Mouse (Mus musculus) CH12.LX (cell line): ENCODE data around the gene Ssr1. TPM values are rescaled to one million over a fixed set of nuclear protein-coding genes. Genes with fewer than 3 reads are reported as not detected.

Source experiments
- DNase-seq: peaks from one replicate; pipeline ENCODE4 v3.0.0-alpha.2; 2013; ENCODE audit errors: extremely low read depth
- H3K27ac ChIP-seq: 2 replicates; pipeline ENCODE4 v1.5.1; 2012; ENCODE audit warnings: low read depth, mild to moderate bottlenecking, control low read depth, moderate library complexity; ENCODE audit not compliant: insufficient read depth
- H3K27me3 ChIP-seq: replicated peaks from 2 replicates; pipeline ENCODE3; 2012; ENCODE audit warnings: inconsistent platforms
- H3K36me3 ChIP-seq, 2 experiments: replicated peaks in 1 of 2; 2 replicates each; pipeline versions ENCODE3 to v1.6.1; 2012; ENCODE audit warnings: inconsistent platforms in 1 of 2, low read length in 1 of 2, mild to moderate bottlenecking in 1 of 2, mixed read lengths in 1 of 2, moderate library complexity in 1 of 2; ENCODE audit not compliant: control insufficient read depth in 1 of 2, insufficient read depth in 1 of 2
- H3K4me1 ChIP-seq, 2 experiments: 2 replicates each; pipeline ENCODE4 v1.6.1; 2012; ENCODE audit warnings: inconsistent platforms in 1 of 2, moderate library complexity in 1 of 2; ENCODE audit not compliant: insufficient read depth in 2 of 2, control insufficient read depth in 1 of 2
- H3K4me2 ChIP-seq: 2 replicates; pipeline ENCODE4 v1.6.1; 2012; ENCODE audit warnings: low read depth, mild to moderate bottlenecking, control low read depth; ENCODE audit not compliant: poor library complexity, insufficient read depth, severe bottlenecking
- H3K4me3 ChIP-seq, 3 experiments: fragments of 150-350 bp in 1 of 3; sonication (generic) in 1 of 3; replicated peaks in 1 of 3; 2 replicates each; pipeline versions ENCODE3 to v1.5.1; 2011 to 2012; ENCODE audit warnings: low read depth in 2 of 3, low read length in 2 of 3, mild to moderate bottlenecking in 2 of 3, moderate library complexity in 2 of 3, control low read depth in 1 of 3, improper control_type of control experiment in 1 of 3, inconsistent platforms in 1 of 3, mixed read lengths in 1 of 3; ENCODE audit not compliant: poor library complexity in 1 of 3
- H3K79me2 ChIP-seq: replicated peaks from 2 replicates; pipeline ENCODE4 v1.6.1; 2012; ENCODE audit warnings: mild to moderate bottlenecking, moderate library complexity; ENCODE audit not compliant: control insufficient read depth, poor library complexity, insufficient read depth, severe bottlenecking; ENCODE audit errors: extremely low read depth
- H3K9ac ChIP-seq: 2 replicates; pipeline ENCODE4 v1.6.1; 2012; ENCODE audit warnings: low read depth, mild to moderate bottlenecking, control low read depth, moderate library complexity; ENCODE audit not compliant: insufficient read depth
- H3K9me3 ChIP-seq: replicated peaks from 2 replicates; pipeline ENCODE3; 2012; ENCODE audit warnings: low read length, inconsistent platforms, mixed read lengths
- CHD2 ChIP-seq: IDR thresholded peaks from 2 replicates; pipeline ENCODE4 v1.6.1; 2011; ENCODE audit warnings: low read length, improper control_type of control experiment
- E2F4 ChIP-seq: IDR thresholded peaks from 2 replicates; pipeline ENCODE4 v1.6.1; 2011; ENCODE audit warnings: low read depth, low read length, improper control_type of control experiment; ENCODE audit not compliant: insufficient replicate concordance
- EP300 ChIP-seq: IDR thresholded peaks from 2 replicates; pipeline ENCODE4 v1.6.1; 2011; ENCODE audit warnings: low read length, improper control_type of control experiment
- GABPA ChIP-seq: IDR thresholded peaks from 2 replicates; pipeline ENCODE4 v1.6.1; 2012; ENCODE audit warnings: low read depth, low read length, improper control_type of control experiment, inconsistent platforms; ENCODE audit not compliant: insufficient replicate concordance
- HCFC1 ChIP-seq: IDR thresholded peaks from 2 replicates; pipeline ENCODE4 v1.6.1; 2012; ENCODE audit warnings: low read depth, mild to moderate bottlenecking, inconsistent platforms, low read length, improper control_type of control experiment
- JUND ChIP-seq: conservative IDR thresholded peaks from 2 replicates; pipeline ENCODE4 v1.6.1; 2011; ENCODE audit warnings: low read depth, low read length, improper control_type of control experiment
- MAZ ChIP-seq: IDR thresholded peaks from 2 replicates; pipeline ENCODE4 v1.6.1; 2012; ENCODE audit warnings: low read depth, mild to moderate bottlenecking, inconsistent platforms, low read length, improper control_type of control experiment, moderate library complexity
- MEF2A ChIP-seq: IDR thresholded peaks from 2 replicates; pipeline ENCODE4 v1.6.1; 2014; ENCODE audit warnings: low read depth, mild to moderate bottlenecking, inconsistent platforms, low read length, improper control_type of control experiment, borderline replicate concordance
- MXI1 ChIP-seq: IDR thresholded peaks from 2 replicates; pipeline ENCODE4 v1.6.1; 2011; ENCODE audit warnings: mild to moderate bottlenecking, low read depth, low read length, improper control_type of control experiment
- MYC ChIP-seq: IDR thresholded peaks from 2 replicates; pipeline ENCODE4 v1.6.1; 2011; ENCODE audit warnings: low read depth, mild to moderate bottlenecking, improper control_type of control experiment, low read length
- NRF1 ChIP-seq: IDR thresholded peaks from 2 replicates; pipeline ENCODE4 v1.6.1; 2014; ENCODE audit warnings: low read depth, mild to moderate bottlenecking, inconsistent platforms, low read length, improper control_type of control experiment, moderate library complexity
- PAX5 ChIP-seq: IDR thresholded peaks from 2 replicates; pipeline ENCODE4 v1.6.1; 2012; ENCODE audit warnings: low read length, inconsistent platforms, mixed read lengths
- POLR2AphosphoS2 ChIP-seq: IDR thresholded peaks from 2 replicates; pipeline ENCODE4 v1.6.1; 2011; ENCODE audit warnings: low read depth, low read length, improper control_type of control experiment
- SMC3 ChIP-seq: IDR thresholded peaks from 2 replicates; pipeline ENCODE4 v1.6.1; 2011; ENCODE audit warnings: low read depth, low read length, improper control_type of control experiment
- TCF12 ChIP-seq: IDR thresholded peaks from 2 replicates; pipeline ENCODE4 v1.6.1; 2014; ENCODE audit warnings: low read depth, mild to moderate bottlenecking, inconsistent platforms, low read length, improper control_type of control experiment
- USF2 ChIP-seq: conservative IDR thresholded peaks from 2 replicates; pipeline ENCODE4 v1.6.1; 2011; ENCODE audit warnings: low read depth, low read length, improper control_type of control experiment
- ZC3H11A ChIP-seq: IDR thresholded peaks from 2 replicates; pipeline ENCODE4 v1.6.1; 2012; ENCODE audit warnings: low read depth, mild to moderate bottlenecking, inconsistent platforms, low read length, improper control_type of control experiment
- dilution Hi-C: fragments of 300-500 bp; cut with MboI; formaldehyde crosslinking; loops from 2 replicates; pipeline ENCODE4 v1.14.3; 2020; ENCODE audit warnings: low sequenced_read_pairs; ENCODE audit not compliant: extremely low pct_unique_long_range_greater_than_20kb, extremely low pct_ligation_motif_present
- in situ Hi-C: fragments of 300-500 bp; cut with MboI; formaldehyde crosslinking; loops from 3 replicates; pipeline ENCODE4 v1.14.3; 2019; ENCODE audit warnings: low sequenced_read_pairs, low pct_ligation_motif_present, low pct_unique_long_range_greater_than_20kb, mixed read lengths
- polyA plus RNA-seq: library from polyadenylated mRNA; unstranded; fragments of >175 nt; gene quantifications from 2 replicates; pipeline ENCODE4 v1.2.1, GENCODE M21; 2012; ENCODE audit warnings: low read depth; ENCODE audit not compliant: insufficient read length
- total RNA-seq, 2 experiments: library from RNA; depleted of rRNA; stranded (reverse); fragments of 300-350 nt in 1 of 2; fragments of >200 nt in 1 of 2; gene quantifications; 2 replicates each; pipeline ENCODE4 v1.2.3; 2012 to 2014

Gene Ssr1
- total and polyA plus RNA-seq, 3 experiments = 67.1 to 167 (median 145) TPM

GRCm38 (mm10) chr13:37940649-37941048 lies 53.4 kb downstream of the Ssr1 start:
- in situ Hi-C loops = no loop called here
- TF ChIP-seq E2F4 = no peak
- TF ChIP-seq JUND = no peak
- TF ChIP-seq CHD2 = 0 out of 2 replicates have a peak, but pooled peaks have one; percentile 13
- no peak overlapping the region for H3K9ac ChIP-seq
- dilution Hi-C loops = no loop called here
- peaks cover 14 to 58% of the 10 kb centered on the region in 2 experiments for H3K36me3 ChIP-seq
- no peak overlapping the region for H3K4me3 ChIP-seq
- H3K4me2 ChIP-seq = no peak overlapping the region
- no peak for DNase-seq
- no peaks in the 10 kb centered on the region for H3K9me3 ChIP-seq
- H3K27ac ChIP-seq = no peak overlapping the region
- H3K27me3 ChIP-seq = no peaks in the 10 kb centered on the region
- no peaks in the 10 kb centered on the region for H3K79me2 ChIP-seq
- H3K4me1 ChIP-seq = peaks cover 14 to 25% of the 10 kb centered on the region in 2 experiments

DNA sequence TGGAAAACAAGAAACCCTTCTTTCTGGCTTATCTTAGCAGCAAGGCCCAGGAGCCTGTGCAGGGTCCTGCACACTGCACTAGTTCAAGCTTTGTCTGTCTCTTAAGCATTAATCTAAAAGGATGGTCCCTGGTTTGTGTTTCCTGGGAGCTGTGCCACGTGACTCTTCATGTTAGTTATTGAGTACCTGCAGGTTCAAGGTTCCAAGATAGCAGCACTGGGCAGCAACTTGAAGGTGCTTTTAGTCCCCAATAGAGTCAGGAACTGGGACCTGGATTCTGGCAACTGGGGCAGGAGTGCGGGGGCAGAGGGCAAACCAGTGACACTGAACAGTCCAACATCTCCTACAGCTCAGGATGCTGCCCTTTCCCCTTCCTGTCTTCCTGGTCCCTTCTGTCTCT lies 53.9 kb downstream of the Ssr1 start:
- dilution Hi-C loops (no loop called here), in situ Hi-C loops (no loop called here)
- Histone ChIP-seq H3K4me2 (no peak overlapping the region), H3K9me3 (no peaks in the 10 kb centered on the region), H3K27ac (no peak overlapping the region), H3K4me1 (peaks cover 10 to 21% of the 10 kb centered on the region in 2 experiments), H3K9ac (no peak overlapping the region), H3K27me3 (no peaks in the 10 kb centered on the region), H3K4me3 (no peak overlapping the region), H3K36me3 (peaks cover 14 to 59% of the 10 kb centered on the region in 2 experiments), H3K79me2 (no peaks in the 10 kb centered on the region)
- no peak for DNase-seq
- no peak for TF ChIP-seq MYC
- no peak for TF ChIP-seq USF2
- TF ChIP-seq MXI1 = no peak

DNA sequence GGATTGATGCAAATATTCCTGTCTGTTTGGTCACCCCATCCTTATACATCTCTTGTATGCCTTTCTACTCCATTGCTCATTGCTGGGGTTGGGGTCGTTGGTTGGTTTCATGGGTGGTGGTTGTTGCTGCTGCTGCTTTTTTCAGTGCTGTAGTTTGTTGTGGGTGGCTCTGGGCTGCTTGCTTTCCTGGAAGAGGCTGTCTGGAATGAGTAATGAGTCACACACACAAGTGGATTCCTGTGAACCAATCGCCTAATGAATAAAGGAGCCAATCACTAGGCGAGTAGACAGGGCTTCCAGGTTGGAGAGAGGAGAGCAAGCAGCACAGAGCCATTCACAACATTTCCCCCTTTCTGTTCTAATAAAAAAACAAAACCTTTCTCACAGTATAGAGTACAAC lies 57.7 kb downstream of the Ssr1 start:
- Histone ChIP-seq H3K4me1 (peaks cover 7 to 13% of the 10 kb centered on the region in 2 experiments), H3K9me3 (no peaks in the 10 kb centered on the region), H3K36me3 (peaks cover 37 to 64% of the 10 kb centered on the region in 2 experiments), H3K4me2 (no peak overlapping the region), H3K27ac (no peak overlapping the region), H3K79me2 (no peaks in the 10 kb centered on the region), H3K27me3 (no peaks in the 10 kb centered on the region), H3K9ac (no peak overlapping the region), H3K4me3 (no peak overlapping the region)
- dilution Hi-C loops (no loop called here), in situ Hi-C loops (no loop called here)
- TF ChIP-seq ZC3H11A = no peak
- DNase-seq = no peak

DNA sequence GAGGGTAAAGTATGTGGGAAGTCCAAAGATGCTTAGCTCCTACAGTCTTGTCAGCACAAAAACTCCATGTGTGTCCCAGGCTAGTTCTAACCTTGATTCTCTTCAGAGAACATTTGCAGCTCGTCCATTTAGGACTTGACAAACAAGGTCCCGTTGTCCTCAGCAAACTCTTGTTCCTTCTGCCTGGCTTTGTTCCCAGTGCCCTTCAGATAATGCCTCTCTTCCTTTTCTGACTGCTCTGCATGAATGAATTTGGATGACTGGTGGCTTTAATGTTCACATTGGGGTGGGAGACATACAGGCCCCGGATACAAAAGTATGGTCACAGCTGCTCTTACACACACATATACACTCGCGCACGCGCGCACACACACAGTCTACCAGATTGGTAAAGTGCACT lies 59.1 kb downstream of the Ssr1 start:
- Histone ChIP-seq H3K9me3 (no peaks in the 10 kb centered on the region), H3K27ac (no peak overlapping the region), H3K4me2 (no peak overlapping the region), H3K9ac (no peak overlapping the region), H3K27me3 (no peaks in the 10 kb centered on the region), H3K79me2 (no peaks in the 10 kb centered on the region), H3K4me1 (no peaks in the 10 kb centered on the region), H3K4me3 (no peak overlapping the region), H3K36me3 (peaks cover 51 to 69% of the 10 kb centered on the region in 2 experiments)
- in situ Hi-C loops = no loop called here
- dilution Hi-C loops = no loop called here
- no peak for DNase-seq
- TF ChIP-seq POLR2AphosphoS2 = no peak
- TF ChIP-seq PAX5 = no peak
- no peak for TF ChIP-seq EP300
- no peak for TF ChIP-seq HCFC1
- TF ChIP-seq TCF12 = no peak
- no peak for TF ChIP-seq NRF1
- TF ChIP-seq MAZ = no peak
- no peak for TF ChIP-seq E2F4
- TF ChIP-seq GABPA = no peak
- no peak for TF ChIP-seq CHD2
- no peak for TF ChIP-seq MEF2A
- TF ChIP-seq SMC3 = no peak
